Mouse (Mus musculus): ENCODE results near the gene Ccm2.

DNA sequence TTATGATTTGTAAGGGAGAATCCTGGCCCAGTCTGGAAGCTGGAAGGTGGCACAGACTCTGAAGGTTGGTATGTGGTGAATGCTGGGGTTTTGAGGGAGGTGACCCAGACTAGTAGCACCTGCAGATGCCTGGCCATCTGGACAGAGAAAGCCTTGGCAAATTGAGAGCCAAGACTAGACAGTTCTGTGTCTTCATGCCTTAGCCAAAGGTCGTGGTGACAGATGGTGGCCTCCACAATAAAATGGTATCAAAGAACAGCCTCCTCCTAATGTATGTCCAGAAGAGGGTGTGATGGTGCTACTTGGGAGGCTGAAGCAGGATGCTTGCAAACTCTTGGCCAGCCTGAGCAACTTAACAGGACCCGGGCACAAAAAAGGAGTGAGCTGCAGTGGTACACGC, 42.5 kb upstream of the Ccm2 start:
- no peak for TF ChIP-seq CTCF (IDR thresholded peaks at IDR 0.05; ENCODE audit: low read depth)
- no peak for TF ChIP-seq EP300 (IDR thresholded peaks at IDR 0.05; ENCODE audit: low read depth)
